Mouse (Mus musculus): ENCODE results near the gene Pptc7.

GRCm38 (mm10) chr5:122303937-122304336 is 19.8 kb downstream of the Pptc7 start:
- no peak for TF ChIP-seq CTCF (conservative IDR thresholded peaks at IDR 0.05; ENCODE audit: low read length)
- no peak for TF ChIP-seq NANOG (IDR thresholded peaks at IDR 0.05; ENCODE audit: borderline replicate concordance, low read length)
- no peak for TF ChIP-seq POU5F1 (IDR thresholded peaks at IDR 0.05; ENCODE audit: borderline replicate concordance, low read length)
